Mouse (Mus musculus): ENCODE results near the gene Kcnk4.

- TF ChIP-seq POLR2A (IDR thresholded peaks at IDR 0.05; ENCODE audit: borderline replicate concordance, extremely low read depth, low read depth, low read length) = no peak
- 0 out of 2 replicates have a peak, but pooled peaks have one; percentile 29 for TF ChIP-seq CTCF (IDR thresholded peaks at IDR 0.05; ENCODE audit: insufficient read depth, low read length)
Observed at GRCm38 (mm10) chr19:6936299-6936698, 2.0 kb upstream of the Kcnk4 start.

Measured in lung, adult 2 months (tissue).